Mouse (Mus musculus): ENCODE measurements around the gene Boc. TPM values are rescaled to one million over a fixed set of nuclear protein-coding genes. Genes with fewer than 3 reads are reported as not detected.
"Not testable (repeated sequence)": the region's sequence is repeated elsewhere in the genome, so short reads cannot be mapped to it uniquely, and the experiment has no call there.

Boc gene
- total RNA-seq, 4 experiments from 2014 or later: 13.9 to 16.8 (median 15.3) TPM

GRCm38 (mm10) chr16:44492706-44493105 is 66.0 kb downstream of the Boc start:
- DNase-seq (ENCODE audit: low spot score in 2 of 2): no peak

GRCm38 (mm10) chr16:44492151-44492550 is 66.5 kb downstream of the Boc start:
- no peak for DNase-seq (ENCODE audit: low spot score in 2 of 2)

DNA sequence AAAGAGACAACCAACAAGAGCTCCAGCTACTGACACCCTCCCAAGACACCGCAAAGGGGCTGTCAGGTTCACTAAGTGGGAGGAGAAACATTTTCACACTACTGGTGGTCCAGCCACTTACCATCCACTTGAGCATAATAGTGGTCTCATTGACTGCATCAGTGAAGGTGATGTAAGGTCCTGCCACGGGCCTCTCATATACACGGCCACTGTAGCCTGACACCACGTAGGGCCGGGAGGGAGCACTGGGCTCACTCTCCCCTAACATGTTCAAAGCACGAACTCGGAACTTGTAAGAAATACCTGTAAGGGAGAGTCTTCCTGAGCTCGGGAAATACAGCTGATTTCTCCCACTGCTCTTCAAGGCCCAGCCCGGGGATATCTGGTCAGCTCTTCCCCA is 67.6 kb downstream of the Boc start:
- DNase-seq (ENCODE audit: low spot score in 2 of 2): no peak

GRCm38 (mm10) chr16:44487194-44487593 is 71.5 kb downstream of the Boc start:
- DNase-seq (ENCODE audit: low spot score in 2 of 2): no peak

DNA sequence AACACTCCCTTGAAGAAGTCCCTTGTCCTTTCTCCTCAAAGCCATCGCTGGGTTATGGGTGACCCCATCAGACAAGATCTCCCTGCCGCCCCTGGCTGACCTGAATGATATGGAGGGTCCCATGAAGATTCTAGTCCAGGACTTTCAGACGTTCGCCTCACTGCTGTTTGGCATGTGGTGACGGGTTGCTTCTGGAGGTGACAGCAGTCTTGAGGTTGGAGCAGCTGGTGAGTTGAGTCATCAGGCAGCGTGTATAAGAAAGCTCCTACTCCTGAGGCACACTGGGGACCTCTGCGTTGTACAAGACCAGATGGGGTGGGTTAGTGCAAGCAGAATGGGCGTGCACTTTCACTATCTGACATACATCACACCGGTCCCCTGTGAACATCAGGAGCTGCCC is 72.1 kb downstream of the Boc start:
- DNase-seq (ENCODE audit: low spot score in 2 of 2): no peak

DNA sequence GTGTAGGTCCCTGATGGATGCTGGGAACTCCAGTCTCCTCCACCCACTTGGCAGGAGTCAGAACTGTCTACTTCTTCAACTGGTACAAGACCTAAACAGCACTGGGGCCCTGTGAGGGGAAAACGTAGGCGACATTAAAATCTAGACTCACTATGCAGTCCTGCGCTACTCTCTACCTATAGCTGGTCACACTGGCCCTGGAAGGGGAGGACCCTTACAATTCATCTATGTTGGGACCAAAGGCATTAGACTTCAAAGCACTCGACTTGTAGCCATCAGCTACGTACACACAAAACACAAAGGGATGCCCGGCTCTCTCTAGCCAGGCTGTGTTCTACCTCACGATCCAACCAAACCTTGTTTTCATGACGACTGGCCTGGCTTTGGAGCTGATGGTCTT is 73.0 kb downstream of the Boc start:
- DNase-seq (ENCODE audit: low spot score in 2 of 2): no peak

DNA sequence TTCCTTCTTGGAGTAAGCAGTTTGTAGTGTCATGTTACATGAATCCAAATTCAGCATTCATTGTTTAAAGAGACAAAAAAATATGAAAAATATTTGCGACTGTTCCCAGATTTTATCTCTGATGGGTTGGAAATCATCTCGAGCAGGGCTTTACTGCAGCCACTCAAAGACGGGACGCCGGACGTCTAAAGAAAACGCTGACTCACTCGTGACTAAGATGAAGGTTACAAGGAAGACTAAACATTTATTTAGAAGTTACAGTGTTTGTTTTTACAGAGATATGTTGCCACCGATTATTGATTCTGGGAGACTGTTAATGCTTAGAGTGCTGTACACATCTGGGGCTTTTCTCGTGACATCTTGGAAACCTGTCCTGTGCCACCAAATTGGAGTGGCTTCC is 73.9 kb downstream of the Boc start:
- no peak for DNase-seq (ENCODE audit: low spot score in 2 of 2)

GRCm38 (mm10) chr16:44484079-44484478 is 74.6 kb downstream of the Boc start:
- DNase-seq (ENCODE audit: low spot score in 2 of 2): peak; percentile 51 to 91

DNA sequence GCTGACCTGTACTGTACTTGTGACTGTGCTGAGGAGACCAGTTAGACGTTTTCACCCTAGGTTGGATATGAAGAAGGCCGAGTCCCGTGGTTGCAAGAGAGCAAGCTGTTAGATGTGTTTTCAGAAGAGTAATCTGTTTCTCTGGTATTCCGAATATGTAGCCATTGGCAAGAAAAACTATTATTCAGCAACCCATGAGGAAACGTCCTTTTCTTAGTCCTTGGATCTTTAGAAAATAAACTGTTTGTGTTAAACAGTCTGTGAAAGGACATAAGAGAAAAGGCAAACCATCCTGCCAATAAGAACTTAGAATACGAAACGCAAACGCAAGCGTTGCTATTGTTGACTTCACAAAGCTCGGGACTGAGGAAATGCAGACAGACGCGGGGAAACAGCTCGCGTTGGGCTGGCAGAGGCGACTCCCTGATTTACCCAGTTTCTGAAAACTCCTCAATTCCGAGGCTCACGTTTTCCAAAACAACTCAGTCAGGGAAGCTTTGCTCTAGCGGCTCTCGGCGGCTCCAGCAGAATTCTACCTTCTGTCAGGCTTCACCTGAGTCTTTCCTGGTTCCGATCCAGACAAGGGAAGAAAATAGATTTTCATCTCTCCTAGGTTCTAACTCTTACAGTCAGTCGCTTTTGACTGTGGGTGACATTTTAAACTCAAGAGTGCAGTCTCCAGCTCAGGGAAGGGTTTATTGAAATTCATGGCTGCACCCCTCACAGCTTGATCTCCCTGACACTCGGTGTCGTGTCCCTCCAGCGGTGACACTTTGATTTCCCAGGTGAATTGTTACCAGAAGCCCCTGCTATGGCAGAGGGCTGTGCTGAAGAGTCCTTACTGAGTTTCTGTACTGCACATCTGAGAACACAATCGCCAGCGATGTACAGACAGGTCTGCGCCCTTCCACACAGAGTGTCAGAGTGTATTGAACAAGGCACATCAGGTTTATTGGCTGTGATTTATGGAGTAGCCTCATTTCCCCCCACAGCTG is 76.8 kb downstream of the Boc start:
- DNase-seq (ENCODE audit: low spot score in 2 of 2): no peak

DNA sequence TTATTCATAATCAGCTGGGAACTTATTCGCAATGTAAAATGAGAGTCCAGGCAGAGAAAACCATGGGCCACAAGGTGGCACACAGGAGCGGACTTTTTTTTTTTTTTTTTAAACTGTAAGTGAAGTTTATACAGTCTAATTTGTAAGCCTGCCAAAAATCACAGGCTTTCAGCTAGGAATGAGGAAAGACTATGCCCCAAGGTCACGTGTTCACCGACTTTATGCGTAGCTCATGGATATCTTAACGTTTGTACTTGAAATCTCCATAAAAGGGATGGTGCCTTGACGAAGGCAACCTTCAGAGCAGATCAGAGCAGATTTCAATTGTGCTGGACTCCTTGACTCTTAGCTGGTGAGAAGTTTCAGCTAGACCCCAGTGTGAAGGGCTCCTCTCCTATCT is 78.1 kb downstream of the Boc start:
- no peak for DNase-seq (ENCODE audit: low spot score in 2 of 2)

DNA sequence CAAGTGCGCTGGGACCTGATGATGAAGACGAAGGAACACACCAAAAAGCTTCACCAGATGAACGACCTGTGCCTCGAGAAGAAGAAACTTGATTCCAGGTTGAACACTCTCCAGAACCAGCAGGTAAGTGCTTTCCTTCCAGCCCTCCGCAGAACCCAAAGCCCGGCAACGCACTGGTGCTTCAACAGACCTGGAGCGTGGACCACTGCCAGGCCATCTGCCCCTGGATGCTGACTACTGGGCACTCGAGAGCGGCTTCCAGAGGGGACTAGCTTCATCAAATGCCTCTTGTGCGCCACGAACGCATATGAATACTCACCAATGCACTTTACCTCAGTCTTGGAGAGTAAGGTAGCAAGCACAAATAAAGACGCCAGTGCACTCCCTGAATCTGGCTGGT is 78.8 kb downstream of the Boc start:
- no peak for DNase-seq (ENCODE audit: low spot score in 2 of 2)

- DNase-seq (ENCODE audit: low spot score in 2 of 2): no peak
Measured at GRCm38 (mm10) chr16:44478767-44479166, 79.9 kb downstream of the Boc start.

- DNase-seq (ENCODE audit: low spot score in 2 of 2): no peak
Measured at GRCm38 (mm10) chr16:44475682-44476375, 82.9 kb downstream of the Boc start.

DNA sequence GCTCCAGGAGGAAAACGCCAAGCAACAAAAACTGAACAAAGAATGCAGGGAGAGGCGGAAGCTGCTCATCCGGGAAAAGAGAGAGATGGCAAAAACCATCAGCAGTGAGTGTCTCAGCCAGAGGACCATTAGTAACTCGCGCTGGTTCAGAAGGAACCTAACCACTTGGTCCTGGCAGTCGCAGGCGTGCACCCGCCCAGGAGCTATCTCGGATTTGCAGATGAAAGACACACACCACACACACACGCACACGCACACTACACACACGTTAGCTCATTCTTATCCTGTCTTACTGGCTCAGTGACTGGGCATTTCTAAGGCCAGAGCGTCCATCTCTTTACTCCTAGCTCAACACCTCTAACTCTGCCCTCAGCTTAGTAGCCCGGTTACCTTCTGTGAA is 83.4 kb downstream of the Boc start:
- DNase-seq (ENCODE audit: low spot score in 2 of 2): no peak

DNA sequence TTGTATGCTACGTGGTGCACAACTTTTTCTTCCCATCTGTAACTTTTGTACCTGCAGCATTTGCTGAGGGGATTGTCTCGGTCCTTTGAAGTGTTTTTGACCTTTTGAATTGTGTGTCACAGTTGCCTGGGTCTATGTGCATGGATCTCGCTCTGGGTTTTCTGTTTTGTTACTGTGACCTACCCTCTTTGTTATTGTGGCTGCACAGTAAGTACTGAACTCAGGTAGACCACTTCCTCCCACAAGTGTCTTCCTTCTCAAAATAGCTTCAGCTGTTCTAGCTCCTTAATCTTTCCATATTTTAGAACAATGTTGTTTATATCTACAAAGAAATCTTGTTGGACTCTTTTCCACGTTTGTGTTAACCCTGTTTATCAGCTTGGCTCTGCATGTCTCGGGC is 97.8 kb downstream of the Boc start:
- no peak for DNase-seq (ENCODE audit: low spot score in 2 of 2)

DNA sequence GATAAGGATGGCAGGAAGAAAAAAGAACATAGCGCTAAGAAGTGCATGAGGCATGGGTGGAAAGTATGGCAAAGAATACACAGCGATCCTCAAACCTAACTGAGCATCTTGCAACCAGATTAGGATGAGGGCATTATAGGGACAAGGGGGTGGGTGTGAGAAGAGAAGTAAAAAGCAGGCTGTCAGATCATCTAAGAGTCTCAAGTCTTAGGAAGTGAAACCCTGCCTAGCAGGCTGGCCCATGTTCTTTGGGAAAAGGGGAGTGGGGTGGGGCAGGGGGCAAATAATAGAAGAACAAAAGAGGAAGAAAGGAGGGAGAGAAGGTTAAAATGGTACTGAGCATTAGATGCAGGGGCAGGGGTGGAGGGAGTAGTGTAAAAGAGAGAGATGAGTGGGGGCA is 99.9 kb downstream of the Boc start:
- no peak for DNase-seq (ENCODE audit: low spot score in 2 of 2)

DNA sequence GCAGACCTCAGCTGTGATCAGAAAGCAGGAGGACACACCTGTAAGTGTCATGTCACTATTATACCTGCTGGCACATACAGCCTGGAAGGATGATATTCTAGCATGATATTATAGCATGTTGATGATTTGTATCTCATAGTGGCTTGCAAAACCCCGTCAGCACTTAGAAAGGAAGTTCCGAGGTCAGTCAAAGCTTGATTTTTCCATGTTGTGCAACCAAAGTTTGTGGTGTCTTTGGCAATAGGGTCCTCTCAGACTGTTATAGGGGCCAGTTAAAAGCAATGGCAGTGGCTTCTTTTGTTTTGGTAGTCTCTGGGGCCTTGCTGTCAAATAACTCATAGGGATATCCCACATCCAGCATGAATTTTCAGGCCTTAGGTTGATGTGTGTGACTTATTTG is 100.8 kb downstream of the Boc start:
- no peak for DNase-seq (ENCODE audit: low spot score in 2 of 2)

- DNase-seq (ENCODE audit: low spot score in 2 of 2): not testable (repeated sequence)
Measured at GRCm38 (mm10) chr16:44441913-44442312, 116.8 kb downstream of the Boc start.

- DNase-seq (ENCODE audit: low spot score in 2 of 2): no peak
Measured at GRCm38 (mm10) chr16:44435481-44435880, 123.2 kb downstream of the Boc start.
